Mouse (Mus musculus): ENCODE measurements at regions not wholly inside any gene's neighbourhood (a gene's known extent, or its start where the extent isn't known, plus 50 kb on each side); places are given as distances from the start of the nearest gene placed in this dataset.
A peak's percentile ranks its signal among the peaks of the same experiment; 100 is the strongest.

DNA sequence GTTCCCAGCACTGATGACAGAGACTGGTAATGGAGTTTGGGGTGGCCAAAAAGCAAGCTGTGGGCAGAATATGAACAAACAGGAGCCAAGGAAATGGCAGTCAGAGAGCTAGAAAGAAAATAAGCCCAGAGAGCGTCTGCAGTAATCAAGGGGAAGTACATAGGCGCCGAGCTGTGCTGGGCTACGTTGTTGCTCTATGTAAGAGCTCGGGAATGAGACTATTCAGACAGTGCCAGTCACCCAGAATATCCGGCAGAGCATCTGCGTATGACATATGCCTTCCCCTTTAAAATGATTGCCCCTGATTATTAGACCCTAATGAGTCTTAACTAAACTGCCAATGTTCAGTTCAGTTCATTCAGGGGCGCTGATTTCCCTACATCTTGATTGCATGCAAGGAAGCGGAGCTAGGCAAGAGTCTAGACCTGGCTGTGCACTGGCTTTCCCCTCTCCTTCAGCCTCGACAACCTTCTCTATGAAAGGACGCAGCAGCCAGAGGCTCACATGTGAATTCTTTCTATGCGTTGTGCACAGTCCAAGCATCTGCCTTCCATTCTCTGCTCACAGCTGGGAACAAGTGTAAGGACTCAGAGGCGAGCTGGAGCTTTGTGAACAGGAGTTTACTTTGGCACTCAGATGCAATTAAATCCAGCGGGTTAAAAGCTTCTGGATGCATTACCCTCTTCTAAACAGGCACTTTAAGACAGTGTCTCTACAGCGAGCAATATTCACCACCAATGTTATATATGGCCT is 125.7 kb upstream of the Gdf10 start:
- no peak for DNase-seq

DNA sequence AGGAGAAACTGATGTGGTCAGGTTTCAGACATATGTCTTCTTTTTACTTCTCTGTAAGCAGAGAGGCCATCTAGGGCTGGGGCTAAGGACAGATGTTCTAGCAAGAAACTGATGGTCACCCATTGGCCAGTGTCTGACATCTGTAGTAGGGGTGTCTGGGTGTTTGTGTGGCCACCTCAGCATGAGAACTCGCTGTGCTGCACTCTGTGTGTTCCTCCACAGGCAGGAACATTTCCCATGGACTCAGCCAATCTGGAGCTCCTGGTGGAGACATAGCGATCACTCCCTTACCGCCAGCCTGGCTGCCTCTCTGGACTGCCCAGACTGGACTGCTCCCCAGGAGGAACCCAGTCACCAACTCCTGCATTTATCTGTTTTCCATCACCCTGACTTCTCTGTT is 119.1 kb upstream of the Gdf10 start:
- DNase-seq, result no peak

GRCm38 (mm10) chr14:33804721-33805120 is 118.7 kb upstream of the Gdf10 start:
- no peak for DNase-seq

DNA sequence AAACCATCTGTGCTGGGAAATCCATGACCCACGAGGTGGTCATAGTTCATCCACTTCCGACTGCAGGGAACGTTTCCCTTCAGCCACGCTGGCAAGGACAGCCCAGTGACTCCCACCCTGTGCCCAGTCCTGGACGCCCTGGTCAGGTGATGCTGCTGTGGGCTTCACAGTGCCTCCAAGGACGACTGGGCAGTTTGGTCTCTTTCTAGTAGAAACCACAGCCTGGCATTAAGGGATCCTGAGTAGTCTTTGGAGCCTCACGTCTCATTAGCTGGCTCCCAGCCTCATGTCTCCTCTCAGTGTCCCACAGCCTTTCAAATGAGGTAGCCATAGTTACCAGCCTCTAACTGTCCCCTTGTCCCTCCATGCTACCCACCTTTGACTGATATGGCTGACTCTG is 116.2 kb upstream of the Gdf10 start:
- DNase-seq, result no peak

DNA sequence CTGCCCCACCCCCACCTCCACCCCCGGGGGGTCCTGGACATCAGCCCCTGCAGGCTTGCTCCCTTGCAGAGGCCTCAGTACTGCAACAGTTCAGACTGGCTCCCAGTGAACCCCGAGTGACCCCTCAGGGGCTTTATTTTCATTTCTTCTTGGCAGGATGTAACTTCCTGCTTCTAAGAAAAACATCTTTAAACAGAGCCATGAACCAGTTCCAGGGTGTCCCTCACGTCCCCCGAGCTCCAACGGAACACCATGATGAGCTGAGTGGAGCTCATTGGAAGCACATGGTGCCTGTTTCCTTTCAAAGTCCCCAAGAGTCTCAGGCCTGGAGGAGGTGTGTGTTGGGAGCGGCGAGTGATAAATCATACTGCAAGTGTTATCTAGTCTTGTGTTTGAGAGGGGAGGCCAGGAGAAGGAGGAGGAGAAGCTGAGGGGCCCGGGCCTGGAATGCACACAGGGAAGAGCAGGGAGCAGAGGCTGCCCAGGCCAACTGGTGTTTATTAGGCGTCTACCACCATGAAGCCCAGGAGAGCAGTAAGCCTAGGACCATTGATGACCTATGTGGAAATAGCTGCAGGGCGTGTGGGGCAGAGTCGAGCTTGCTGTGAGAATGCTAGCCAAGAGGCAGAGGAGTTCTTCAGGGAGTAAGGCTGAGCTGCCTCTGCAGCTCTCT is 114.7 kb upstream of the Gdf10 start:
- DNase-seq, result peak; percentile 16 to 35

DNA sequence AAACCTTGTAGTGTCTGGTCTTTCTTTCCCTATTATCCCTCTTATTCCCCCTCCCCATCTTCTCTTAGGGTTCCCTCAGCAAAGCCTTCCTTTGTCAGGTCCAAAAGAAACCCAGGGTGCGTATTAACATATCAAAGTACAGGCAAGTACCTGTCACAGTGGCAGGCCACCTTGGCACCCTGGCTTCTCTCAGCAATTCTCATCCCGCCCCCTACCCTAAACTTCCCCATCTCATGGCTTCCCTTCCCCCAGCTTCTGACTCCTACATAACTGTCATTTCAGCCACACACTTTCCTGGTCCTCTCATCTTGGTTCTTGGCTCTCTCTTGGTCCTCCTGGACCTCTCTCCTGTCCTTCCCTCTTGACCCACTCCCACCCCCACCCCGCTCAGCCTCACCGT is 112.8 kb upstream of the Gdf10 start:
- no peak for DNase-seq

DNA sequence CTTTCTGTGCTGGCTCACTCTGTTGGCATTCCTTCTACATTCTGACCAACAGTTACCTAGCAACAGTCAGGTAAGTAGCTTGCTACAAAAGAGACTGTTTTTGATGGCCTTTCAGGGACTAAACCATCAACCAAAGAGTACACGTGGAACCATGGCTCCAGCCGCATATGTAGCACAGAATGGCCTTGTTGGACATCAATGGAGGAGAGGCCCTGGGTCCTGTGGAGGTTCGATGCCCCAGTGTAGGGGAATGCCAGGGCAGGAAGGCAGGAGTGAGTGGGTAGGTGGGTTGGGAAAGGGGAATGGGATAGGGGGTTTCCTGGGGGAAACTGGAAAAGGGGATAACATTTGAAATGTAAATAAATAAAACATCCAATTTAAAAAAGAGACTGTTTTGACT is 112.1 kb upstream of the Gdf10 start:
- no peak for DNase-seq

DNA sequence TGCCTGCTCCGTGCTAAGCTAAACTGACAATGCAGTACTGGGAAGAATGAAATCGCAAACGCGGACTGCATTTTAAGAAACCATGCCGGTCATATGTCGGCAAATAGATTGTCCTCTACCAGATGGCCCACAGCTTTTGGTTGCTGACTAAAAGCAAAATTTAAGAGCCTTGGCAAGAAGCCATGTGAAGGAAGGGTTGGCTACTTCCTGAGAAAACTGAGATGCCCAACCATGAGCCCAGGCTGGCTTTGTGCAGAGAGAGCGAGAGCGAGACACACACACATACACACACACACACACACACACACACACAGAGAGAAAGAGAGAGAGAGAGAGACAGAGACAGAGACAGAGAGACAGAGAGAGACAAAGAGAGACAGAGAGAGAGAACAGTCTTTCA is 111.1 kb upstream of the Gdf10 start:
- no peak for DNase-seq

GRCm38 (mm10) chr14:33812772-33813171 is 110.6 kb upstream of the Gdf10 start:
- no peak for DNase-seq

DNA sequence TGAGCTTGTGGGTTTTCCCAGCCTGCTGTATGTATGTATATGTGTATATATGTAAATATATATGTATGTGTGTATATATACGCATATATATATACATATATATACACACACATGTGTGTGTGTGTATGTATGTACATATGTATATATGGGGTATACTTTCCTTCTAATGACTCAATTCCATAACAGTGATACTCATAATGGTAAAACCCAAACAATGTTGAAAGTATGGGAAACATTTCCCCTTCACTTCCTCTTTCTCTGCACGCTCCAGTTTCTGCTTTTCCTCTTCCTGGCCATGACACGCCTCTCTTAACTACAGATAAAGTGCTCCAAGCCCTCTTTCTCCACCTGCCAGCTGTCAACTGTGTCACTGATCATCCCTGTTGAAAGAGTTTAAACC is 110.1 kb upstream of the Gdf10 start:
- no peak for DNase-seq

DNA sequence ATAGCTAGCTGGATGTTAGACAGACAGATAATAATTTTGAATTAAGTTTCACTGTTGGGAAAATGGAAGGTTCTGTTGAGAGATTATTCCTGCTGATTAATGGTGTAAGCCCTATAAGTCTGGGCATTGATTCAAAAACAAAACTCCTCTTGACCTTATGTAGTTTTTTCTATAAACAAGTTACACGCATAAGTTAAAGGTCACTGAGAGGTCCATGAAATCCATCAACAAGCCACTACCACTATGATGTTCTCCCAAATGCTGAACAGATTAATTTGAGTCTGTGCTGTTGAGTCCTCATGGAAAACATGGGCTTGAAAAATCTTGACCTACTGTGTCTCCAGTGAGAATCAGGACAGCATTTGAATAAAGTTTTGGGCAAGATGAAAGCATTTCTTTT is 109.3 kb upstream of the Gdf10 start:
- DNase-seq, result no peak

- no peak for DNase-seq
Measured at GRCm38 (mm10) chr14:33814599-33814998, 108.8 kb upstream of the Gdf10 start.

- DNase-seq, result peak in 1 of 2 experiments; percentile 32
Measured at GRCm38 (mm10) chr14:33820541-33821260, 102.7 kb upstream of the Gdf10 start.

DNA sequence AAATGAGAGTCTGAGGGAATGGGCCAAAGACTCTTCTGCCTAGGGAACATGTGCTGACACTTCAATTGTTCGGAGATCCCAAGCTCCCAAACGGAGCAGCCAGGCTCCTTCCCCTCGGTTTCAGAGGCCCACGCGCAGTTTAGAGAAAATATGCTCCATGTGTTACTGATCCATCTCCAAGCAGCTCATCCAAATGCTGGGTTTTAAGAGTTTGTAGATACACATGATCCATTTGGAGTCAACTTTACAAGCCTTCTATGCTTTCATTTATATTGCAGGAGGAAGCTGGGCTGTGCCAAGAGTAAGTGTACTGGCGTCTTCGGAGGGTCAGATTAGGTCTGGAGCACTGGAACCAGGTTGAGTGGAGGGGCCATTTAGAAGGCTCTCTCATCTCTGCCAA is 102.0 kb upstream of the Gdf10 start:
- DNase-seq, result no peak

DNA sequence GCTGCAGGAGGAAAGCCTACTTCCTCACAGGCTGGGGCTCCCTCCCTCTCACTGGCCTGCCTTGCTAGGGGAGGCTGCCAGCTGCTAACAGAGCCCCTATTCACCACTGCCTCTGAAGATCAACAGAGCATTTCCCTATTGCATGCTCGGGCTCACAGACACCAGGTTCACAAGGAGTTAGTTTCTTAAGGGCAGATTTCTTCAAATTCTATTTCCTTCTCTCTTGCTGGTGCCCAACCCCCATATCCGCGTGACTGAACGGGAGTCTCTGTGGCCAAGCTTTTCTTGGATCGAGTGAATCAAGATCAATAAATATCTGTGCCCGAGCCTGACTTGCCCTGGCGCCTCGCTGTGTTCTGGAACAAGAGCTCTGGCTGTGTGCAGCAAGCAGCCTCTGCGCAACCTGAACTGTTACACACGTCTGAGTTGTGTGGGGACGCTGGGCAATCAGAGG is 98.9 kb upstream of the Gdf10 start:
- no peak for DNase-seq

GRCm38 (mm10) chr14:33826003-33826644 is 97.3 kb upstream of the Gdf10 start:
- no peak for DNase-seq

- DNase-seq, result peak; percentile 15 to 29
Measured at GRCm38 (mm10) chr14:33832650-33833319, 90.6 kb upstream of the Gdf10 start.

GRCm38 (mm10) chr14:33836341-33836740 is 87.0 kb upstream of the Gdf10 start:
- DNase-seq, result no peak

DNA sequence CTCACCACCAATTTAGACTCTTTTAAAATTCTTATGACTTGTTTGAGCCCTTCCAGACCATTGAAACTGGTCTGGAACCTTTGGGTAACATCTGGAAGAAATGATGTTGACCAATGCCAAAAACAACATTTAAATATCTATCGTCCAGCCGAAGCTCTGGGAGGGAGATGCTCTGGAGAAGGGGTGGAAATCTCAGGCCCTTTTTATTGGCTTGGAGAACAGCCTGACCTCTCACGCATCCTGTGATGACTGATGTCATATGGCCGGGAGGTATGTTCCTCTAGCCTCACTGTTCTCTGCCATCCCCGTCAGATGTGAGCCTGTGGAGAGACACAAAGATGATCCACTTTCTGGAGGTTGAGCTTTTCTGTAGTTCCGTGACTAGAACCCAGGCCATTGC is 81.6 kb upstream of the Gdf10 start:
- DNase-seq, result no peak

DNA sequence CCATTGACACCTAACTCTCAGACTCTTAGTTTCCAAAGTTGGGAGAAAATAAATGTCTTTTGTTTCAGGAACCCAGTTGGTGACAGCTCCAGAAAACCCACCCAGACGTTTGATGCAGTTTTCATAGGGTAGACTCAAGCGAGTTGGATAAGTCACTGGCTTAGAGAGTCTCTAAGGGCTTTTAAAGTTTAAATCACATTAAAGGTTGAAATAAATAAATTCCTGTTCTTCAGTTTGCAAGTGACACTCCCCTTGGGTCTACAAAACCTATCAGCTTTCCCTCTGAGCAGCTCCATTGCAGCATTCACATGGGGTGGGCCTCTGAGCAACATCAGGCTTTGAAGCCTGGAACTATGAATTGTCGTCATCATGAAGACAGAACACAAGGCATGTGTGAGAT is 69.9 kb upstream of the Gdf10 start:
- no peak for DNase-seq

GRCm38 (mm10) chr14:33854181-33854580 is 69.2 kb upstream of the Gdf10 start:
- peak; percentile 34 to 35 for DNase-seq

DNA sequence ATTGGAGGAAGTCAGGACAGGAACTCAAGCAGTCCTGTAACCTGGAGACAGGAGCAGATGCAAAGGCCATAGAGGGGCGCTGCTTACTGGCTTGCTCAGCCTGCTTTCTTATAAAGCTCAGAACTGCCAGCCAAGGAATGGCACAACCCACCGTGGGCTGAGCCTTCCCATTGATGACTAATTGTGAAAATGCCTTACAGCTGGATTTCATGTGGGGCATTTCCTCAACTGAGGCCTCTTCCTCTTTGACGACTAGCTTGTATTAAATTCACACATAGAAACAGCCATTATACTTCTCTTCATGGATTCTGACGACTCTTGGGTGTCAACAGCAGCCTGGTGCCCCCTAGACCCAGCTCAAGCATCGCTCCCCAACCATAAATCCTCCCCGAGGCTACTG is 66.4 kb upstream of the Gdf10 start:
- DNase-seq, result no peak

Measured in adrenal gland, postnatal 36 days (tissue).